Mouse (Mus musculus): ENCODE results near the gene Adamts2.

The Adamts2 gene

GRCm38 (mm10) chr11:50622238-50622726 is 20.4 kb downstream of the Adamts2 start:
- DNase-seq (ENCODE audit: low spot score in 2 of 2), result no peak

DNA sequence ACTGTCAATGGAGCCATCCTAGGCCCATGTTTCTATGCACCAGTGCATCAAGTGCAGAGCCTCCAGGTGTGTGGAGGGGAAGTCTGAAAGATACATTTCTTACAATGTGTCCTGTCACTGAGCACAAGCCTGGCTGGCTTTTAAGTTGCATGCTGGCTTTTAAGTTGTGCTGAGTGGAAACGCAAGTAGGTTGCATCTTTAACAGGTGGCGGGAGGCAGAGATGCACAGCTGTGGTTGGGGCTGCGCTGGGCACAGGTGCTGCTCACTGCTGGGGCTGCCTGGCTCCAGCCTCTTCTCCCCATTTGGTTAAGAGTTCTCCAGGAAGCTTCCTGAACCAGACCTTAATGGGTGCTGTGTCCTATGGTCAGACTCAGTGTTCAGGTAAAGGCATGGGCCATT is 21.9 kb downstream of the Adamts2 start:
- no peak for DNase-seq (ENCODE audit: low spot score in 2 of 2)

DNA sequence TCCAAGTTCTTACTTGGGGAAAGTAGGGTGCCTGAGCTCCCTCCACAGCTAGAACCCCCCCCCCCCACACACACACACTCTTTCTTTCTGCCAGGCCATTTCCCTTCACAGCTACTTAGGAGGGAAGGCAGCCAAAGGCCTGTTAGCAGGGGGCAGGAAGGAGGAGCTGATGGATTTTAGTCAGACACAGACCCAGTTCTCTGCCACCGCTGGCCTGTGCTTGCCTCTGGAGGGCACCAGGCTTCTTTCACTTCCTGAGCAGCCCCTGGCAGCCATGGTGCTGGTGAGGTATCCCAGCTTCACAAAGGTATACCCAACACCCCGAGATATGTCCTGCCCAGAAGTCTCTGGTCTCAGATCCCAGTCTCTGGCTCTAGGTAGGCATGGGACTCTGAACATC is 22.4 kb downstream of the Adamts2 start:
- DNase-seq (ENCODE audit: low spot score in 2 of 2), result no peak

DNA sequence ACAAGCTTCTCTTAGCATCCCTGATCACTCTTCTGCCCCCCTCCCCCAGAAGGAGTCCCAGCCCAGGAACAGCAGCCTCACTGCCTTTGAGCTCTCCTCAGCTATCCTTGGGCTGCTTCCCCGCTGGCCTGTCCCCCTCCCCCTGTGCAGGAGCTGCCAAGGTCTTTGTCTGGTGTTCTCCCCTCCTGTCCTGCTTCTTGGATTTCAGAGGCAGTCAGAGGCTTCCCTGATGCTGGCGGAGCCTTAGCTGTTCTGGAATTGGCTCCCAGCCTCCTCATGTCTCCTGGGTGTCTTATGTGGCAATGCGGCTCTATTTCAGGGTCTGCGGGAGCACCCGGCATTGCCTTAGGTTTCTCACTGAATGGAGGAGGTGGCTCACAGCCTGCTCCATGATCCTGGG is 22.8 kb downstream of the Adamts2 start:
- no peak for DNase-seq (ENCODE audit: low spot score in 2 of 2)

- DNase-seq (ENCODE audit: low spot score in 2 of 2), result no peak
These were observed 27.0 kb downstream of the Adamts2 start for GRCm38 (mm10) chr11:50628915-50629314.

DNA sequence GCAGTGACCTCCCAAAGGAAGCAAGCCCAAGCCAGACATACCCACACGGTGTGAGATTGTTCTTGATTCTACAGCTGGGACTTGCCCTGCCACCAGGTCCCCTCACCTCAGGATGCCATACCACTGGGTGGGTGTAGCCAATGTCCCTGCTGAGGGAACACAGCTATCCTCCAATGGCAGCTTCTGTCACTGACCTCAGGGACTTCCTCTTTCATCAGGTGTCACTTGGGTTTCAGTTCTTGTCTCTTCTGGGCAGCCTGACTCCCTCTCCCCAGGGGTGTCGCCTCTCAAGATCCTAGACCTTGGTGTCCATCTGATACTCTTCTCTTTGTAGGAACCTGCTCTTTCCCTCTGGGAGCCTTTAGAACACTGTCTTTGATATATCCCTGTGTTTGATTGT is 28.6 kb downstream of the Adamts2 start:
- DNase-seq (ENCODE audit: low spot score in 2 of 2), result no peak

DNA sequence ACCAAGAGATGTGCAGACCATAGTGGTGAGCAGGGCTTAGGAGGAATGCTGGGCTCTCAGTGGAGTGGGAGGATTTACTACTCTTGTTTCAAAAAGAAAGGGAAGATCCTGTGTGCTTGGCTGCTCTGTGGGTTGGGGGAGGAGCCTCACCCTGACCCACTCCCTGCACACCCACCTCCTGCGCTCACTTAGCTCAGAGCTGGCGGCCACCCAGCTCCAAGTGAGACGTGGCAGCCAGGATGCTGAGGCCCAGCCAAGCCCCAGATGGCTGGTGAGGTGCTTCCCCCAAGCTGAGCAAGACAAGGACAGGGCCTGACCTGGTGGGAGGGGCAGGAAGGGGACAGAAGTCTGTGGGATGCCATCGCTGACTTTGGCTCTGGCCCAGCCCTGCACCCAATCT is 30.4 kb downstream of the Adamts2 start:
- DNase-seq (ENCODE audit: low spot score in 2 of 2), result no peak

- DNase-seq (ENCODE audit: low spot score in 2 of 2), result no peak
These were observed 33.2 kb downstream of the Adamts2 start for GRCm38 (mm10) chr11:50635051-50635590.

GRCm38 (mm10) chr11:50637026-50637425 is 35.1 kb downstream of the Adamts2 start:
- DNase-seq (ENCODE audit: low spot score in 2 of 2), result no peak

- no peak for DNase-seq (ENCODE audit: low spot score in 2 of 2)
These were observed 36.4 kb downstream of the Adamts2 start for GRCm38 (mm10) chr11:50638197-50638867.

DNA sequence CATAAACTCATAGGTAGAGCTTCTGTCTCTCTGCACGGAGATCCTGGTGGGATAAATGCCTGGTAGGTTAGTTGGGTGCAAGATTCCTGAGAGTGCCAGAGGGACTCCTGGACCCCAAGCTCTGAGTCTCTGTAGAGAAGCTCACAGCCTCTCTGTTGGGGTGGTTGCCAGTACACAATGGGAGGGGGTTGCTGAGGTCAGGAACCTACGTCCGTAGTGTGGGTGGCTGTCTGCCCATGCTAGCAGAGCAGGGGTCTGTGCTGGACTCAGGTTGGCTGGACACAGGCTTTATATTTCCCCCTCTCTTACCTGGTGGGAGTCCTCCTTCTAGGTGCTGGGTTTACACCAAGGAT is 37.0 kb downstream of the Adamts2 start:
- DNase-seq (ENCODE audit: low spot score in 2 of 2), result no peak

DNA sequence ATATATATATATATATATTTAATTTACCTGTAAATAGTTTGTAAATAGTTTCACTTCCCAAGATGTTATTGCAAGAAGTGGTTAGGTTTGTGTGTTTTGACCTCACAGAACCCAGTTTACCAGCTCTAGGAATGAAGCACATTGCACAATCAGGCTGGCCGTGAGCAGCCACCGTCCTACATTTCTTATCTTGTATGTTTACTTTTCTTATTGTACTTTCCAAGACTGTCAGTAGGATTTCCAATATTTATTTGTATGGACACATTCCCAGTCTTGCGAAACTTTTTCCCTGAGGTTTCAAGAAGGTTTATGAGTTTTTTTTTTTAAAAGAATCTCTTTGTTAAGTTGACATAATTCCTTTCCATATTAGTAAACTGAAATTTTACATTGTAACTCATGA is 40.7 kb downstream of the Adamts2 start:
- DNase-seq (ENCODE audit: low spot score in 2 of 2), result no peak

DNA sequence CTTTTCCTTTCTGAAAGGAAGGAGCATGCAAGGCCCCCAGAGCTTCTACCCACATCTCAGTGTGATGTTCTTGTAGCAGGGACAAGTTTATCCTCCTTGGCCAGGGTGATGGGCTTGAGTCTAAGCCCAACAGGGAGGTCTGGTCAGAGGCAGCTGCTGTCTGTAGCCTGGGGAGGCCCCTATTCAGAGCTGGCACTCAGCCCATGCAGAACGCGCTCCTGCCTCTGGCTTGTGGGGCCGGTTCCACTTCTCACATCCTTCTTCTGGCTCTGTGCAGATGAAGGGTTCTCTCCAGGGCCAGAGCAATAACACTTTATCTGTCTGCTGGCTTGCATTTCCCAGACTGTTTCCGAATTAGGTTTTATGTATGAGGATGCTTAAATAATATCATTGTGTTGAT is 44.3 kb downstream of the Adamts2 start:
- no peak for DNase-seq (ENCODE audit: low spot score in 2 of 2)

- no peak for DNase-seq (ENCODE audit: low spot score in 2 of 2)
These were observed 46.4 kb downstream of the Adamts2 start for GRCm38 (mm10) chr11:50648143-50648807.

- no peak for DNase-seq (ENCODE audit: low spot score in 2 of 2)
These were observed 48.2 kb downstream of the Adamts2 start for GRCm38 (mm10) chr11:50650037-50650436.

GRCm38 (mm10) chr11:50653746-50654431 is 52.0 kb downstream of the Adamts2 start:
- no peak for DNase-seq (ENCODE audit: low spot score in 2 of 2)

DNA sequence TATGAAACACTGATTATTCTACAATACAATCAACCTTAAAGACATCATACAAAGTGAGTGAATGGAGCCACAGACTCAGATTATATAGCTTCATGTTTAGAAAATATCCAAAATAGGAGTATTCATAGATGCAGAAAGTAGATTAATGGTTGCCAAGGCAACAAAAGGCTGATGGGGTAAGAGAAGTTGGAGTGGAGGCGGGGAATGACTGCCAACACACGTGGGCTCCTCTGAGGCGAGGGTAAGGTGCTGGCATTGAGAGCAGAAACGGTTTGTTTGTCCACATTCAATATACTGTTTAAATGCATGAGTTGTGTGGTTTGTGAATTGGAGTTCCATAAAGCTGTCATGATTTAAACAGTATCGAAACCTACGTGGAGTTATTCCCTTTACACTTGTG is 56.9 kb downstream of the Adamts2 start:
- DNase-seq (ENCODE audit: low spot score in 2 of 2), result no peak

DNA sequence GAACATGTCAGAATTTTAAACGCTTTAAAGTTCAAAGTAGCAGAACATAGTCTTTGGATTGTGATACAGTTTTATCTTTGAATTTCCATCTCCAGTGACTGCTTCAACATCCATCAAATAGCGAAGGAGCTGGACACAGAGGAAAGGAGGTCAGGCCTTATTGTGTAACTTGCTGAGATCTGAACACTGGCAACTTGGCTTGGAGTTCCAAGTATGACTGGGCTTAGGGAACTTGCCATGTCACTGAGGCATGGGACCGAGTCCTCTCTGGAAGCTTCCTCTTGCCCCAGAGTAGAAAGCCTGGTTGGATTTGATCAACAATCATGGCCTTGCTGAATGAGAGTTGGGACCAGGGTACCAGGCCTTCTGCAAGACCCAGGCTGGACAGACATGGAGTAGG is 60.3 kb downstream of the Adamts2 start:
- no peak for DNase-seq (ENCODE audit: low spot score in 2 of 2)

DNA sequence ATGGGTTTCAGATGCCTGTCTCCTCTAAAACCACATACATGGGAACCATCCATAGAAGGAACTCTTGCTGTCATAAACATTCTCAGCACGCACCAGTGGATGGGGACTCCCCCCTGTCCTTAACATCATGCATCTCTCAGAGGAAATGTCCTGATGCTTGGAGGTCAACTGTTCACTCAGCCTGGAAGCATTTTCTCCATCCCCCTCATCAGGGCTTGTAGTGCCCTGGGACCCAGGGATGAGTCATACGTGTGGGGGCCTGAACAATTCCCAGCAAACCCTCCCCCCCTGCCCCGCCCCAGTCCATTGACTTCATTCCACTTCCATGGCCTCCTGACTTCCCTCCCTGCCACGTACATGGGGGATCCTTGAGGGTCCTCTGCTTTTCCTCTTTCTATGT is 62.9 kb downstream of the Adamts2 start:
- DNase-seq (ENCODE audit: low spot score in 2 of 2), result no peak

DNA sequence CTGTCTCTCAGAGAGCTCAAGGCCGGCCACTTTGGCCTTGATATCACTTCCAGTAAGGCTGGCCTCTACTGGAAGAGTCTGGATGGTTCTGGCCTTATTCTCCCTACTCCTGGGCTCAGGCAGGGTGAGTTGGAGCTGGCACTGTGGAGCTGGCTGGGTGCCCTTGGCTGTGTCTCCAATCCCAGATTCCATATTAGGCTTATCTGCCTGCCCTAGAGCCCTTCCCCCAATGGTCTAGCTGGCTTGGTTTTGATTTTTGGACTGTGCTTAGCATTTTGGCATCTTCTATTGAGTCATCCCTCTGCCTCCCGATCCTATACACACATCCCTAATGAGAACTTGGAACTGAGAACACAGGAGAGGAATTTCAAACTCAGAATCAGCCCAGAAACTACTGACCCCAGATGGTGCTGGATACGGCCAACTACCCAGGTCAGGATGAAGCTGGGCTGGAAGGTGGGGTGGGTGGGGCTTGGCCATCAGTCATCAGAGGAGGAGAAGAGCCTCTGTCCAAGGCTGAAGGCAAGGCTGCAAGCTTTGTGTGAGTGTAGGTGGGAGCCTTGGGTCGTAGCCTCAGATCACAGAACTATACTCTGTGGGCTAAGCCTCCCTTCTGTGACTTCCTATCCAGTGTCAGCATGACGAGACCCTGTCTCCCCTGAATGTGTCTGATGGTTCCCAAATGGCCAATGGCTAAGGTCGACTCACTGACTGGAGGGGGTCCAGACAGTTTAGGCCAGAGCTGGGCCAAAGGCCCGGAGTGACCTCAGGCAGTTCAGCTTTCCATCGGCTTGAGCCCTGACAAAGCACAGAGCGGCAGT is 67.9 kb downstream of the Adamts2 start:
- DNase-seq (ENCODE audit: low spot score in 2 of 2), result no peak

GRCm38 (mm10) chr11:50670363-50670725 is 68.5 kb downstream of the Adamts2 start:
- DNase-seq (ENCODE audit: low spot score in 2 of 2), result no peak

GRCm38 (mm10) chr11:50670881-50671280 is 69.0 kb downstream of the Adamts2 start:
- DNase-seq (ENCODE audit: low spot score in 2 of 2), result no peak
